Mouse (Mus musculus): ENCODE measurements around the gene Ly6g5b. TPM values are rescaled to one million over a fixed set of nuclear protein-coding genes. Genes with fewer than 3 reads are reported as not detected.

The Ly6g5b gene
- total RNA-seq, 1 experiment, result 1.5 TPM

DNA sequence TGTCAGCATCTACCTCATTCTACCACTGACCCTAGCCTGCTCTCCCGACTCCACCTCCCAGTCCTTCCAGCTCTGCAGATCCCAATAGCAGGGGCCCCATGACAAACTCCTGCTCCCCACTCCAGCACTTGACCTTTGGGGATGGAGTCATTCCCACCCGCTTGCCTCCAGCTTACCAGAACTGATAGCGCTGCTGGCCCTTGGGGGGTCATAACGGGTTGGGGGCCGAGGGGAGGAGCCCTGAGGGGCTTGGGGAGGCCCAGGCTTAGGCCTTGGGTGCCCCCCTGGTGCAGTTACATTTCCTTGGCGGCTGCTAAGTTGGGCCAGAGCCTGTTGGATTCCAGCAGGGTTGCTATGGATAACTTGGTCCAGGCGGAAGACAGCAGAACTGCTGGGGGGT, 39.4 kb upstream of the Ly6g5b start:
- no peak overlapping the region for H3K9ac ChIP-seq (ENCODE audit: insufficient read depth, low read depth, low read length, poor library complexity, severe bottlenecking)
- in situ Hi-C loops (cut with MboI; ENCODE audit: low sequenced_read_pairs in 2 of 2, unreplicated experiment in 2 of 2), result no loop called here
- TF ChIP-seq HCFC1 (IDR thresholded peaks at IDR 0.05; ENCODE audit: borderline replicate concordance, insufficient read depth, low read length) (no peak), ZNF384 (IDR thresholded peaks at IDR 0.05; ENCODE audit: low read depth, low read length) (no peak), MAFK (IDR thresholded peaks at IDR 0.05; ENCODE audit: insufficient read depth, low read depth, low read length) (no peak), ZC3H11A (IDR thresholded peaks at IDR 0.05; ENCODE audit: borderline replicate concordance, low read depth, low read length) (no peak), CHD2 (IDR thresholded peaks at IDR 0.05; ENCODE audit: low read depth, low read length) (no peak)
- H3K9me3 ChIP-seq (ENCODE audit: control insufficient read depth, insufficient read depth, low read depth, low read length), result no peaks in the 10 kb centered on the region
- DNase-seq (ENCODE audit: low read depth, low spot score), result no peak
- no peak overlapping the region for H3K27ac ChIP-seq (ENCODE audit: insufficient read depth, low read depth, low read length, poor library complexity, severe bottlenecking)
- H3K36me3 ChIP-seq (ENCODE audit: control insufficient read depth, insufficient read depth, low read length, poor library complexity, severe bottlenecking), result peaks cover 95% of the 10 kb centered on the region
- H3K4me3 ChIP-seq (ENCODE audit: insufficient read depth in 1 of 2, low read depth in 1 of 2, low read length in 2 of 2, poor library complexity in 1 of 2, severe bottlenecking in 1 of 2), result no peak overlapping the region
- H3K4me1 ChIP-seq (ENCODE audit: control insufficient read depth in 2 of 2, insufficient read depth in 2 of 2, low read length in 2 of 2, poor library complexity in 1 of 2), result 0 out of 4 replicates have a peak, but pooled peaks cover 0 to 4% of the 10 kb centered on the region in 2 experiments

- 0 out of 4 replicates have a peak, but pooled peaks cover 0 to 4% of the 10 kb centered on the region in 2 experiments for H3K4me1 ChIP-seq (ENCODE audit: control insufficient read depth in 2 of 2, insufficient read depth in 2 of 2, low read length in 2 of 2, poor library complexity in 1 of 2)
- in situ Hi-C loops (cut with MboI; ENCODE audit: low sequenced_read_pairs in 2 of 2, unreplicated experiment in 2 of 2), result no loop called here
- H3K9me3 ChIP-seq (ENCODE audit: control insufficient read depth, insufficient read depth, low read depth, low read length), result no peaks in the 10 kb centered on the region
- no peak overlapping the region for H3K27ac ChIP-seq (ENCODE audit: insufficient read depth, low read depth, low read length, poor library complexity, severe bottlenecking)
- TF ChIP-seq HCFC1 (IDR thresholded peaks at IDR 0.05; ENCODE audit: borderline replicate concordance, insufficient read depth, low read length) (no peak), MAFK (IDR thresholded peaks at IDR 0.05; ENCODE audit: insufficient read depth, low read depth, low read length) (no peak), CHD2 (IDR thresholded peaks at IDR 0.05; ENCODE audit: low read depth, low read length) (no peak), ZNF384 (IDR thresholded peaks at IDR 0.05; ENCODE audit: low read depth, low read length) (no peak), ZC3H11A (IDR thresholded peaks at IDR 0.05; ENCODE audit: borderline replicate concordance, low read depth, low read length) (no peak)
- H3K36me3 ChIP-seq (ENCODE audit: control insufficient read depth, insufficient read depth, low read length, poor library complexity, severe bottlenecking), result peaks cover 94% of the 10 kb centered on the region
- no peak overlapping the region for H3K4me3 ChIP-seq (ENCODE audit: insufficient read depth in 1 of 2, low read depth in 1 of 2, low read length in 2 of 2, poor library complexity in 1 of 2, severe bottlenecking in 1 of 2)
- no peak overlapping the region for H3K9ac ChIP-seq (ENCODE audit: insufficient read depth, low read depth, low read length, poor library complexity, severe bottlenecking)
- DNase-seq (ENCODE audit: low read depth, low spot score), result no peak
These were observed 38.7 kb upstream of the Ly6g5b start for GRCm38 (mm10) chr17:35153931-35154330.

- H3K4me3 ChIP-seq (ENCODE audit: insufficient read depth in 1 of 2, low read depth in 1 of 2, low read length in 2 of 2, poor library complexity in 1 of 2, severe bottlenecking in 1 of 2), result no peak overlapping the region
- no peak overlapping the region for H3K27ac ChIP-seq (ENCODE audit: insufficient read depth, low read depth, low read length, poor library complexity, severe bottlenecking)
- H3K36me3 ChIP-seq (ENCODE audit: control insufficient read depth, insufficient read depth, low read length, poor library complexity, severe bottlenecking), result peaks cover 93% of the 10 kb centered on the region
- TF ChIP-seq ZC3H11A (IDR thresholded peaks at IDR 0.05; ENCODE audit: borderline replicate concordance, low read depth, low read length), result no peak
- TF ChIP-seq MAFK (IDR thresholded peaks at IDR 0.05; ENCODE audit: insufficient read depth, low read depth, low read length), result no peak
- no peak for TF ChIP-seq ZNF384 (IDR thresholded peaks at IDR 0.05; ENCODE audit: low read depth, low read length)
- no peak for TF ChIP-seq CHD2 (IDR thresholded peaks at IDR 0.05; ENCODE audit: low read depth, low read length)
- no peak for TF ChIP-seq HCFC1 (IDR thresholded peaks at IDR 0.05; ENCODE audit: borderline replicate concordance, insufficient read depth, low read length)
- no peak for DNase-seq (ENCODE audit: low read depth, low spot score)
- H3K4me1 ChIP-seq (ENCODE audit: control insufficient read depth in 2 of 2, insufficient read depth in 2 of 2, low read length in 2 of 2, poor library complexity in 1 of 2), result 0 out of 4 replicates have a peak, but pooled peaks cover 0 to 4% of the 10 kb centered on the region in 2 experiments
- H3K9ac ChIP-seq (ENCODE audit: insufficient read depth, low read depth, low read length, poor library complexity, severe bottlenecking), result no peak overlapping the region
- no peaks in the 10 kb centered on the region for H3K9me3 ChIP-seq (ENCODE audit: control insufficient read depth, insufficient read depth, low read depth, low read length)
- in situ Hi-C loops (cut with MboI; ENCODE audit: low sequenced_read_pairs in 2 of 2, unreplicated experiment in 2 of 2), result no loop called here
These were observed 37.8 kb upstream of the Ly6g5b start for GRCm38 (mm10) chr17:35153077-35153476.

GRCm38 (mm10) chr17:35152121-35152520, 36.9 kb upstream of the Ly6g5b start:
- 0 out of 4 replicates have a peak, but pooled peaks cover 0 to 4% of the 10 kb centered on the region in 2 experiments for H3K4me1 ChIP-seq (ENCODE audit: control insufficient read depth in 2 of 2, insufficient read depth in 2 of 2, low read length in 2 of 2, poor library complexity in 1 of 2)
- in situ Hi-C loops (cut with MboI; ENCODE audit: low sequenced_read_pairs in 2 of 2, unreplicated experiment in 2 of 2), result no loop called here
- H3K9me3 ChIP-seq (ENCODE audit: control insufficient read depth, insufficient read depth, low read depth, low read length), result no peaks in the 10 kb centered on the region
- H3K27ac ChIP-seq (ENCODE audit: insufficient read depth, low read depth, low read length, poor library complexity, severe bottlenecking), result no peak overlapping the region
- H3K36me3 ChIP-seq (ENCODE audit: control insufficient read depth, insufficient read depth, low read length, poor library complexity, severe bottlenecking), result peaks cover 87% of the 10 kb centered on the region
- H3K4me3 ChIP-seq (ENCODE audit: insufficient read depth in 1 of 2, low read depth in 1 of 2, low read length in 2 of 2, poor library complexity in 1 of 2, severe bottlenecking in 1 of 2), result no peak overlapping the region
- DNase-seq (ENCODE audit: low read depth, low spot score), result no peak
- TF ChIP-seq MAFK (IDR thresholded peaks at IDR 0.05; ENCODE audit: insufficient read depth, low read depth, low read length) (no peak), CHD2 (IDR thresholded peaks at IDR 0.05; ENCODE audit: low read depth, low read length) (no peak), ZC3H11A (IDR thresholded peaks at IDR 0.05; ENCODE audit: borderline replicate concordance, low read depth, low read length) (no peak), ZNF384 (IDR thresholded peaks at IDR 0.05; ENCODE audit: low read depth, low read length) (no peak), HCFC1 (IDR thresholded peaks at IDR 0.05; ENCODE audit: borderline replicate concordance, insufficient read depth, low read length) (no peak)
- H3K9ac ChIP-seq (ENCODE audit: insufficient read depth, low read depth, low read length, poor library complexity, severe bottlenecking), result no peak overlapping the region

Measured in ES-E14 (cell line).